Mouse (Mus musculus) heart, adult 2 months (tissue): ENCODE measurements around the gene Wdr43. TPM values are rescaled to one million over a fixed set of nuclear protein-coding genes. Genes with fewer than 3 reads are reported as not detected.

Source experiments
- DNase-seq, 2 experiments: peaks; one replicate each; pipeline ENCODE4 v3.0.0; 2021
- H3K27ac ChIP-seq: fragments of 200-600 bp; 2 replicates; pipeline ENCODE4 v1.8.1; 2022
- H3K27me3 ChIP-seq: fragments of 200-500 bp; 2 replicates; pipeline ENCODE4 v1.6.1; 2012; ENCODE audit warnings: mild to moderate bottlenecking, low read length, inconsistent platforms, mixed read lengths; ENCODE audit not compliant: control insufficient read depth, insufficient read depth
- H3K36me3 ChIP-seq: fragments of 200-500 bp; 2 replicates; pipeline ENCODE4 v1.6.1; 2012; ENCODE audit warnings: low read length, inconsistent platforms; ENCODE audit not compliant: control insufficient read depth, insufficient read depth
- H3K4me1 ChIP-seq: fragments of 200-500 bp; 2 replicates; pipeline ENCODE4 v1.6.1; 2011; ENCODE audit warnings: low read length; ENCODE audit not compliant: control insufficient read depth, insufficient read depth
- H3K4me3 ChIP-seq: fragments of 200-600 bp; 2 replicates; pipeline ENCODE4 v1.8.1; 2022
- H3K79me2 ChIP-seq: fragments of 200-500 bp; replicated peaks from 2 replicates; pipeline ENCODE4 v1.6.1; 2012; ENCODE audit warnings: mild to moderate bottlenecking, inconsistent platforms, low read length, moderate library complexity, mixed read lengths; ENCODE audit not compliant: control insufficient read depth, insufficient read depth
- H3K9ac ChIP-seq: fragments of 200-500 bp; 2 replicates; pipeline ENCODE4 v1.6.1; 2012; ENCODE audit warnings: low read depth, mild to moderate bottlenecking, control low read depth, inconsistent platforms, low read length, mixed read lengths
- CTCF ChIP-seq: fragments of 200-600 bp; IDR thresholded peaks from 2 replicates; pipeline ENCODE4 v1.8.1; 2022; ENCODE audit warnings: antibody characterized with exemption, mild to moderate bottlenecking, moderate library complexity
- EP300 ChIP-seq: fragments of 200-500 bp; IDR thresholded peaks from 2 replicates; pipeline ENCODE4 v1.6.1; 2011; ENCODE audit warnings: low read depth, low read length, control low read depth; ENCODE audit not compliant: insufficient read depth
- POLR2A ChIP-seq: fragments of 200-500 bp; IDR thresholded peaks from 2 replicates; pipeline ENCODE4 v1.6.1; 2011; ENCODE audit warnings: mild to moderate bottlenecking, low read depth, low read length, control low read depth; ENCODE audit not compliant: insufficient read depth
- WGBS: fragments of 180-500 bp; shearing (Covaris S2); methylation state at CpG from one replicate; pipeline ENCODE4 v1.1.7; 2018; 5-methylcytosine and 5-hydroxymethylcytosine counted together
- intact Hi-C: fragments of 180-260 bp; cut with DNase I; formaldehyde crosslinking; loops from one replicate; pipeline ENCODE4 v1.15.1; 2025
- polyA plus RNA-seq: library from polyadenylated mRNA; depleted of rRNA; stranded (reverse); fragments of >200 nt; gene quantifications from 2 replicates; pipeline ENCODE4 v1.2.3, GENCODE M21; 2012
- total RNA-seq, 2 experiments: library from RNA; stranded (reverse); gene quantifications; 2 replicates each; pipeline ENCODE4 v1.2.3; 2021

The Wdr43 gene
- total and polyA plus RNA-seq, 3 experiments = 8.4 to 21.9 (median 19.1) TPM

DNA sequence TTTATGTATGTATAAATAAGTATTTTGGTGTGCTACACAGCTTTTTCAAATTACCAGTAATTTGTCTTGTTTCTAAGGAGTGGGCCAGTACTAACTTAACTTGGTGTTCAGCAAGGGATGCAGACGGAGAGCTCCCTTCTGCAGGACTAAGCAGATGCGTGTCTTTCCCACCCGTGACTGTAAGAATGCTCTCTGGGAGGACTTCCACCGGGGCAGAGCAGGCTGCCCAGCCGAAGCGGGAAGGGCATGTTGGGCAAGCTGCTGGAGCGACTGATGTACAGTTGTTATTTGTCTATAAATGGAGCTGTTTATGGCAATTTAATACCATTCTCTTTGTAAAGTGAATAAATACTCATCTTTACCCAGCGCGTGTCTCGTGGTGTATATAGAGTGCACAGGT is 43.0 kb downstream of the Wdr43 start:
- no peaks in the 10 kb centered on the region for H3K27me3 ChIP-seq
- TF ChIP-seq CTCF (no peak), EP300 (no peak), POLR2A (no peak)
- H3K27ac ChIP-seq = no peak overlapping the region
- H3K79me2 ChIP-seq = no peaks in the 10 kb centered on the region
- H3K4me1 ChIP-seq = no peaks in the 10 kb centered on the region
- H3K9ac ChIP-seq = no peak overlapping the region
- no peak for DNase-seq
- no peaks in the 10 kb centered on the region for H3K36me3 ChIP-seq
- intact Hi-C loops = no loop called here
- H3K4me3 ChIP-seq = no peak overlapping the region
- WGBS = 92% methylated on average over 10 of the region's 10 CpGs

DNA sequence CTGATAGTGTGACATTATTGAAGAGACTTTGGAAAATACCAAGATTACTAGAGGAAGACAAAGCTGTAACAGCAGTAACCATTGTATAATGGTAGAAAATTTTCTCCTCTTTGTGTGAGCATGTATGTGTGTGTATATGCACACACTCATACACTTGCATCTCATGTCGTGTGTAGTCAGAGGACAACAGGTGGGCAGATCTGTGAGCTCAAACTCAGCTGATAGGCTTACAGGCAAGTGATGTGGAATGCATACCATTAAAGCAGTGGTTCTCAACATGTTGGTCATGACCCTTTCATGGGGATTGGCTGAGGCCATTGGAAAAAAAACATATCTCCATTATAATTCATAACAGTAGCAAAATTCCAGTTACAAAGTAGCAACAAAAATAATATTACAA is 44.7 kb downstream of the Wdr43 start:
- H3K36me3 ChIP-seq = no peaks in the 10 kb centered on the region
- H3K4me3 ChIP-seq = no peak overlapping the region
- no peak for DNase-seq
- 46% methylated on average over 1 of the region's 1 CpGs for WGBS
- no peaks in the 10 kb centered on the region for H3K27me3 ChIP-seq
- H3K4me1 ChIP-seq = no peaks in the 10 kb centered on the region
- H3K27ac ChIP-seq = no peak overlapping the region
- H3K79me2 ChIP-seq = no peaks in the 10 kb centered on the region
- H3K9ac ChIP-seq = no peak overlapping the region
- intact Hi-C loops = loop anchor here (5.0 kb wide), 5 partner anchors 122 to 1122 kb away; no protein-coding TSS in a partner anchor
- TF ChIP-seq CTCF (no peak), EP300 (no peak), POLR2A (no peak)

DNA sequence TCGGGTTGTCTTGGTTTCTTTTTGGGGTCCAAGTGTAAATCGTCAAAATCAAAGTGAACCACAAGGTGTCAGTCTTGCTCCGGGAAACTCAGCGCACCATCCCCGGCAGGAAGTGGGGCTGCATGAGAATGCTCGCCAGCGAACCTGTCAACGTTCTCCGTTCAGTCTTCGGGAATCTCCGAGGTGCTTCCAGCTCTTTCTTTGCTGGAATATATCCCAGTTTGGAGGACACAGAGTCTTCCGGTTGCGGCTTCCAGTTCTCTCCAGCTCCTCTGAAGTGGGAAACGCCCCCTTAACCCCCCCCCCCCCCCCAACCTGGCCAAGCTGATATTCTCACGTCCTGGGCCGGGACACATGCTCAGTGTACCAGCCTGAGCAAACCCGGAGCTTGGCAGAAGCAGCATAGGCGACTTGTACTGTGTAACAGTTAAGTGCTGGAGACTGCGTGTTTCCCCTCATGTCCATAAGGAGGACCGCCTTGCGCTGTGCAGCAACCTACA is 47.1 kb downstream of the Wdr43 start:
- peak; percentile 72 to 76 for DNase-seq
- intact Hi-C loops = loop anchor here (1.0 to 5.0 kb wide), 6 partner anchors 120 to 1120 kb away; no protein-coding TSS in a partner anchor
- 7% methylated on average over 21 of the region's 21 CpGs for WGBS
- H3K4me1 ChIP-seq = no peaks in the 10 kb centered on the region
- peak overlapping the region; percentile 49 for H3K27ac ChIP-seq
- H3K79me2 ChIP-seq = no peaks in the 10 kb centered on the region
- TF ChIP-seq EP300 = peak; percentile 94
- TF ChIP-seq POLR2A = 0 out of 2 replicates have a peak, but pooled peaks have one; percentile 13
- peak; percentile 76 for TF ChIP-seq CTCF
- peak overlapping the region; percentile 54 for H3K9ac ChIP-seq
- no peaks in the 10 kb centered on the region for H3K36me3 ChIP-seq
- H3K27me3 ChIP-seq = no peaks in the 10 kb centered on the region
- peak overlapping the region; percentile 24 for H3K4me3 ChIP-seq

DNA sequence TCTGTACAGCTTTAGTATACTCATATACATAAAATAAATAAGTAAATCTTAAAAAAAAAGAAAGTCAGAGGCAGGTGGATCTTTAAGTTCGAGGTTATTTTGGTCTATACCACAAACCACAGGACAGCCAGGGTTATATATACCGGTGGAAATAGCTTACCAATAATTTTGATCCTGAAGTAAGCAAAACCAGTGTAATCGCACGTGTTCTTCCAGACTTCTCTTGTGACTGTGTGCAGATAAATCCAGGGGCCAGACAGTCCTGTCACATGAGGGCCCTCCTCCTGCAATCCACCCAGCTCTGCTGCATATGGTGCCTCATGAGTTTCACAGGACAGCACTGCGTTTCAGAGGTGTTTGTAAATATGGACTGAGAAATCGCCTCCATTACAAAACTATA is 47.8 kb downstream of the Wdr43 start:
- no peaks in the 10 kb centered on the region for H3K36me3 ChIP-seq
- no peak overlapping the region for H3K4me3 ChIP-seq
- H3K4me1 ChIP-seq = no peaks in the 10 kb centered on the region
- peak in 1 of 2 experiments; percentile 10 for DNase-seq
- 81% methylated on average over 6 of the region's 6 CpGs for WGBS
- peak overlapping the region; percentile 49; the same call in 1 of the 2 replicates for H3K27ac ChIP-seq
- H3K9ac ChIP-seq = no peak overlapping the region
- intact Hi-C loops = loop anchor here (5.0 kb wide), 5 partner anchors 119 to 1119 kb away; no protein-coding TSS in a partner anchor
- H3K27me3 ChIP-seq = no peaks in the 10 kb centered on the region
- TF ChIP-seq CTCF = no peak
- TF ChIP-seq EP300 = no peak
- no peak for TF ChIP-seq POLR2A
- H3K79me2 ChIP-seq = no peaks in the 10 kb centered on the region

DNA sequence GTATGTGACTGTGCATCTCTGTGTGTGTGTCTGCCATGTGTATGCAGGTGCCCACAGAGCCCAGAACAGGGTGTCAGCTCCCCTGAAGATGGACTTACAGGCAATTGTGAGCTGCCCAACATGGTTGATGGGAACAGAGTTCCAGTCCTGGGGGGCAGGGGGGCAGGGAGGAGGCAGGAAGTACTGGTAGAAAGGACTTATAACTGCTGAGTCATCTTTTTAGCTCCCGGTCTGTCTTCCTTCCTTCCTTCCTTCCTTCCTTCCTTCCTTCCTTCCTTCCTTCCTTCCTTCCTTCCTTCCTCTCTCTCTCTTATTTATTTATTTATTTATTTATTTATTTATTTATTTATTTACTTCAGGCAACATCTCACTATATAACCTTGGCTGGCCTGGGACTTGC is 48.5 kb downstream of the Wdr43 start:
- Histone ChIP-seq H3K4me1 (no peaks in the 10 kb centered on the region), H3K4me3 (no peak overlapping the region), H3K27ac (no peak overlapping the region), H3K27me3 (no peaks in the 10 kb centered on the region), H3K36me3 (no peaks in the 10 kb centered on the region), H3K79me2 (no peaks in the 10 kb centered on the region), H3K9ac (no peak overlapping the region)
- WGBS = 58% methylated on average over 1 of the region's 1 CpGs
- intact Hi-C loops = loop anchor here (5.0 kb wide), 5 partner anchors 118 to 1118 kb away; no protein-coding TSS in a partner anchor
- no peak for TF ChIP-seq CTCF
- TF ChIP-seq EP300 = no peak
- no peak for TF ChIP-seq POLR2A
- no peak for DNase-seq

DNA sequence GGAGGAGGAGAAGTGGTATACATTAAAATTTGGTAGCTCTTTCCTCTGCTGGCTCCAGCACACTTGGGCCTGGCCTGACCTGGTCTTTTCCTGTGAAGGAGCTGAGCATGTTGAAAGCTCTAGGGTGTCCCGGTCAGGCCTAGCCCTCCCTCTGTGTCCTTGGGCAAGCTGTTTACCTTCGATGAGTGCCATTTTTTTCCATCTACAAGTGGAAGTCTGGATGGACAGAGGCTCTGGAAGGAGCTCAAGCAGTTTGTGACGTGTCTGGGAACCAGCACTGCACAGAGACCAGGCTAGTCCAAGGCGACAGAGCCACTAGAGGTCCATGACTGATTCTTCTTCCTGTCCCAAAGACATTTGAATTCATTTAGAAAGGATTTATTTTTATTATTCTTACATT is 49.5 kb downstream of the Wdr43 start:
- Histone ChIP-seq H3K4me3 (no peak overlapping the region), H3K36me3 (no peaks in the 10 kb centered on the region), H3K9ac (no peak overlapping the region), H3K4me1 (no peaks in the 10 kb centered on the region), H3K27ac (no peak overlapping the region), H3K79me2 (no peaks in the 10 kb centered on the region), H3K27me3 (no peaks in the 10 kb centered on the region)
- 84% methylated on average over 4 of the region's 4 CpGs for WGBS
- TF ChIP-seq EP300 (no peak), CTCF (no peak), POLR2A (no peak)
- DNase-seq = peak in 1 of 2 experiments; percentile 7
- intact Hi-C loops = no loop called here
